ENCODE assay signal across 9 mouse cellular contexts in the genomic region with DNA sequence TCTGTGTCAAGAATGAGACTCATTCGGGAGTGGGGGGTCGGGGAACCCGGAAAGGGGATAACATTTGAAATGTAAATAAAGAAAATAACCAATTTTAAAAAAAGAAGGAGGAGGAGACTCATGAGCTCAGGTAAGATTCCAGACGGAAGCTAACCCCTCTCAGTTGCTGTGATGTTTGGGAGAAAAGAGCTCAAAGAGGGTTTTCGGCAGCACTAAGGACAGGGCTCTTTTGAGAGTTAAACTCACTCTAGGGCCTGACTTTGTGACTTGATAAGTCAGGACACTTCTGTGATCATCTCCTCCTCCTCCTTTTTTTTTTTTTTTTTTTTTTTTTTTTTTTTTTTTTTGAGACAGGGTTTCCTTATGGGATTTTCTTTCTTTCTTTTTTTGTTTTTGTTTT. TPM values are rescaled to one million over a fixed set of nuclear protein-coding genes. Genes with fewer than 3 reads are reported as not detected.
DNase-seq lines count a peak whose midpoint lies in the region; ATAC-seq and TF ChIP-seq lines count a peak whose summit lies in the region.
"Had no signal": no experiment of that assay in that cellular context is flagged by ENCODE, and none has a peak within 500 bp of the region (broad histone marks: within the 10 kb centered on the region; RNA-seq: fewer than 3 reads in every experiment).

No protein-coding gene starts in this region.

- peaks cover 32% of the 10 kb centered on the region for H3K36me3 ChIP-seq in forebrain, embryonic 12.5 days (replicated peaks)
- H3K36me3 ChIP-seq in liver, embryonic 14.5 days (replicated peaks; ENCODE audit: control insufficient read depth, insufficient read depth, low read depth), result no peaks in the 10 kb centered on the region

- H3K9ac ChIP-seq in forebrain, embryonic 12.5 days, result peak overlapping the region; percentile 74; the same call in 1 of the 2 replicates
- peak overlapping the region; percentile 86 for H3K9ac ChIP-seq in liver, embryonic 14.5 days (replicated peaks)

- 43% methylated on average over 5 of the region's 5 CpGs for WGBS in forebrain, embryonic 12.5 days
- WGBS in liver, embryonic 14.5 days (ENCODE audit: insufficient replicate concordance), result 26% methylated on average over 5 of the region's 5 CpGs

- TF ChIP-seq EP300 in liver, embryonic 14.5 days (IDR thresholded peaks at IDR 0.05; ENCODE audit: low read depth), result no peak

- peaks cover 21% of the 10 kb centered on the region for H3K4me1 ChIP-seq in forebrain, embryonic 12.5 days
- H3K4me1 ChIP-seq in liver, embryonic 14.5 days (replicated peaks; ENCODE audit: control insufficient read depth in 2 of 2, insufficient read depth in 2 of 2, low read length in 1 of 2), result peaks cover 9 to 17% of the 10 kb centered on the region in 2 experiments

- DNase-seq in gastrocnemius, adult 2 months, result no peak
- DNase-seq in gastrocnemius, postnatal 14 days, result no peak
- DNase-seq in 416B (ENCODE audit: low read depth), result peak; percentile 51
- DNase-seq in liver, embryonic 14.5 days (ENCODE audit: low read depth in 3 of 3, low spot score in 3 of 3), result peak in 1 of 3 experiments; percentile 31
- no peak for DNase-seq in layer of hippocampus, adult 8-10 months (ENCODE audit: low spot score in 2 of 2)
- DNase-seq in cerebellum, postnatal 10 days, result no peak
- no peak for DNase-seq in right cerebral cortex, postnatal 14 days

- intact Hi-C loops in gastrocnemius, adult 2 months (cut with DNase I), result no loop called here
- intact Hi-C loops in gastrocnemius, postnatal 14 days (cut with DNase I; ENCODE audit: low total_unique reads), result no loop called here

- peak overlapping the region; percentile 99 for H3K27ac ChIP-seq in gastrocnemius, adult 2 months
- 0 out of 2 replicates have a peak overlapping the region, but pooled peaks have one; percentile 98 for H3K27ac ChIP-seq in forebrain, embryonic 12.5 days
- peak overlapping the region; percentile 84 for H3K27ac ChIP-seq in liver, embryonic 14.5 days

- H3K4me2 ChIP-seq in forebrain, embryonic 12.5 days, result peak overlapping the region; percentile 54
- peak overlapping the region; percentile 57 for H3K4me2 ChIP-seq in liver, embryonic 14.5 days (ENCODE audit: low read depth)

- no peaks in the 10 kb centered on the region for H3K9me3 ChIP-seq in forebrain, embryonic 12.5 days
- no peaks in the 10 kb centered on the region for H3K9me3 ChIP-seq in liver, embryonic 14.5 days (ENCODE audit: control insufficient read depth, low read length)

- peak overlapping the region; percentile 89 for H3K4me3 ChIP-seq in gastrocnemius, adult 2 months
- H3K4me3 ChIP-seq in forebrain, embryonic 12.5 days (replicated peaks), result peak overlapping the region; percentile 66
- peak overlapping the region; percentile 82 to 85 for H3K4me3 ChIP-seq in liver, embryonic 14.5 days (ENCODE audit: insufficient read depth in 1 of 2, low read depth in 2 of 2, low read length in 2 of 2)

- ATAC-seq in forebrain, embryonic 12.5 days (ENCODE audit: low FRiP score), result no peak
- ATAC-seq in liver, embryonic 14.5 days (ENCODE audit: insufficient read depth), result no peak

- no peaks in the 10 kb centered on the region for H3K27me3 ChIP-seq in forebrain, embryonic 12.5 days
- H3K27me3 ChIP-seq in liver, embryonic 14.5 days (ENCODE audit: control insufficient read depth, insufficient read depth, low read length), result no peaks in the 10 kb centered on the region

- TF ChIP-seq CTCF in gastrocnemius, adult 2 months (IDR thresholded peaks at IDR 0.05), result no peak
- TF ChIP-seq CTCF in liver, embryonic 14.5 days (IDR thresholded peaks at IDR 0.05; ENCODE audit: low read depth), result no peak

RNA-seq across cellular contexts. Expression of gene Zfp784, which starts 0.7 kb away (rescaled TPM):
- total RNA-seq in gastrocnemius, adult 2 months (2021), result 1 to 10 TPM; 2.8 to 3.9 TPM
- 1 to 10 TPM; 4.3 to 5.0 TPM for total RNA-seq in gastrocnemius, postnatal 14 days (2021)
- 4.0 and 4.5 TPM in 2 replicates for polyA plus RNA-seq in forebrain, embryonic 12.5 days (2016; fragmentation: Nextera tagmentation; extraction: Ambion mirVana)
- 0.90 and 0.96 TPM in 2 replicates for polyA plus RNA-seq in liver, embryonic 14.5 days (2012; rRNA removed)
- 0.86 and 1.0 TPM in 2 replicates for polyA plus RNA-seq in liver, embryonic 14.5 days (2014; fragmentation: Nextera tagmentation; extraction: Ambion mirVana)
- 1 to 10 TPM; 5.6 to 6.4 (median 6.3) TPM for total RNA-seq in layer of hippocampus, adult 8-10 months (2022)

RNA-seq across cellular contexts. Expression of gene 4632433K11Rik, which starts 5.0 kb away (rescaled TPM):
- not detected for total RNA-seq in gastrocnemius, adult 2 months (2021)
- total RNA-seq in gastrocnemius, postnatal 14 days (2021), result not detected
- not detected in 2 replicates for polyA plus RNA-seq in forebrain, embryonic 12.5 days (2016; fragmentation: Nextera tagmentation; extraction: Ambion mirVana)
- not detected in 2 replicates for polyA plus RNA-seq in liver, embryonic 14.5 days (2012; rRNA removed)
- polyA plus RNA-seq in liver, embryonic 14.5 days (2014; fragmentation: Nextera tagmentation; extraction: Ambion mirVana), result not detected in 2 replicates
- under 1 TPM in 1 of 4 experiments, not detected in 3; 0.55 TPM for total RNA-seq in layer of hippocampus, adult 8-10 months (2022)
- total RNA-seq: left cerebral cortex, postnatal 10 days had no signal

RNA-seq across cellular contexts. Expression of gene Zfp580, which starts 12.4 kb away (rescaled TPM):
- 1 to 10 TPM; 3.0 to 4.1 TPM for total RNA-seq in gastrocnemius, adult 2 months (2021)
- total RNA-seq in gastrocnemius, postnatal 14 days (2021), result 1 to 10 TPM; 5.6 to 6.6 TPM
- 44.9 and 46.3 TPM in 2 replicates for polyA plus RNA-seq in forebrain, embryonic 12.5 days (2016; fragmentation: Nextera tagmentation; extraction: Ambion mirVana)
- polyA plus RNA-seq in liver, embryonic 14.5 days (2012; rRNA removed), result 1.4 and 1.7 TPM in 2 replicates
- 1.6 and 1.8 TPM in 2 replicates for polyA plus RNA-seq in liver, embryonic 14.5 days (2014; fragmentation: Nextera tagmentation; extraction: Ambion mirVana)
- 10 to 100 TPM; 22.8 to 28.6 (median 27.8) TPM for total RNA-seq in layer of hippocampus, adult 8-10 months (2022)

RNA-seq across cellular contexts. Expression of gene Ccdc106, which starts 18.6 kb away (rescaled TPM):
- total RNA-seq in gastrocnemius, adult 2 months (2021), result not detected
- under 1 TPM; 0.31 to 0.33 TPM for total RNA-seq in gastrocnemius, postnatal 14 days (2021)
- 11.0 and 12.8 TPM in 2 replicates for polyA plus RNA-seq in forebrain, embryonic 12.5 days (2016; fragmentation: Nextera tagmentation; extraction: Ambion mirVana)
- 0.49 and 0.64 TPM in 2 replicates for polyA plus RNA-seq in liver, embryonic 14.5 days (2012; rRNA removed)
- 0.24 and 0.35 TPM in 2 replicates for polyA plus RNA-seq in liver, embryonic 14.5 days (2014; fragmentation: Nextera tagmentation; extraction: Ambion mirVana)
- total RNA-seq in layer of hippocampus, adult 8-10 months (2022), result 10 to 100 TPM; 45.2 to 65.9 (median 56.9) TPM

RNA-seq across cellular contexts. Expression of gene Zfp865, which starts 18.8 kb away (rescaled TPM):
- 10 to 100 TPM; 12.9 to 15.6 TPM for total RNA-seq in gastrocnemius, adult 2 months (2021)
- total RNA-seq in gastrocnemius, postnatal 14 days (2021), result 10 to 100 TPM; 12.6 to 13.4 TPM
- 6.7 and 7.3 TPM in 2 replicates for polyA plus RNA-seq in forebrain, embryonic 12.5 days (2016; fragmentation: Nextera tagmentation; extraction: Ambion mirVana)
- 6.4 and 7.6 TPM in 2 replicates for polyA plus RNA-seq in liver, embryonic 14.5 days (2012; rRNA removed)
- polyA plus RNA-seq in liver, embryonic 14.5 days (2014; fragmentation: Nextera tagmentation; extraction: Ambion mirVana), result 0.98 and 1.0 TPM in 2 replicates
- total RNA-seq in layer of hippocampus, adult 8-10 months (2022), result 10 to 100 TPM; 37.1 to 42.5 (median 38.5) TPM
